Mouse (Mus musculus) megakaryocyte-erythroid progenitor cell, adult 5-6 weeks (primary cell): ENCODE measurements around the gene Cdyl2. TPM values are rescaled to one million over a fixed set of nuclear protein-coding genes. Genes with fewer than 3 reads are reported as not detected.

Experiments used
- ATAC-seq: replicated peaks from 2 replicates; pipeline ENCODE4 v1.8.0; 2016; ENCODE audit warnings: mild to moderate bottlenecking, inconsistent platforms; ENCODE audit not compliant: severe bottlenecking, poor library complexity, low FRiP score, low TSS enrichment
- total RNA-seq, 2 experiments: library from RNA; stranded (forward) in 1 of 2; stranded (reverse) in 1 of 2; fragments of 200-1000, 215-1000 nt in 1 of 2; fragments of >200 nt in 1 of 2; fragmentation: Nextera tagmentation in 1 of 2; gene quantifications; 2 replicates each; pipeline ENCODE4 v1.2.3; 2014 to 2017

Gene Cdyl2
- total RNA-seq, 2 experiments from 2014 or later, result 2.4 to 3.6 TPM

DNA sequence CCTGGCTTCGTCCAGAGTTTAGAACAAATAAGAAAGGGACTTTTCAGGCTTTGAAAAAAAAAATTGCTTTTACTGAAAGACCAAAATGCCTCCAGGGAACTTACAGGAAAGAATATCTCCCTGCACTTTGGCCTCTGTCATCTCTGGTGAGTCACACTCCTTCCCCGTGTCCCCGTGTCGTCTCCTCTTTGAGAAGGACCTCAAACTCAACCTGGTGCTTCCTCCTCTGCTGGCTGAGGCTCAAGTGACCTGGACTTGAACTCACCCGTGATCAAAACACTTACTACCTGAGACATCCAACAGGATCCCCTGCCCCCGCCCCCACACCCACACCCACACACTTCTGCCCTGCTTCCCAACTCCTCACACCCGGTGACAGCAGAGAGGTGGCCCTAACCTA, 103.8 kb downstream of the Cdyl2 start:
- ATAC-seq, result no peak

DNA sequence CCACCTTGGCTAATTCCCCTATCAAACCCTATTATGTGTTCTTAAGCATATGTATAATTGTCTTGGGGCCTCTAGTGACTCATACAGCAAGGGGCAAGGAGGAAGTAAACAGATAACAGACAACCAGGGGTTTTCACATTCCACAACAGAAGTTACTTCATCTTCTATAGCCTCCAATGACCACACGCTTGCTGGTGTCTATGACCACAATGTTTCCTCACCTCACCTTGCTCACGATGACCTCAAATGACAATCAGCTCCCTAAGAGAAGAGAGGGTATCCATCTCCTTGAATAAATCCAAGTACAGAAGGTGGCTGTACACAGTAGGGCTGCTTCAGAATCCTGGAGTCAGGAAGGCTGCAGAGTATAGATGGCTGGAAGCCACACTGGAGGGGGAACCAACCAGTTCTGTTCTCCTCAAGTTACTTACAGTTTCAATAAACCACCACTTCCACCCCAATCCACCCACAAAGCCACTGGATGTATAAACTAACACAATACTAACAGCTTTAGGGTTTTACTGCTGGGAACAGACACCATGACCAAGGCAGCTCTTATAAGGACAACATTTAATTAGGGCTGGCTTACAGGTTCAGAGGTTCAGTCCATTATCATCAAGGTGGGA, 104.8 kb downstream of the Cdyl2 start:
- no peak for ATAC-seq

DNA sequence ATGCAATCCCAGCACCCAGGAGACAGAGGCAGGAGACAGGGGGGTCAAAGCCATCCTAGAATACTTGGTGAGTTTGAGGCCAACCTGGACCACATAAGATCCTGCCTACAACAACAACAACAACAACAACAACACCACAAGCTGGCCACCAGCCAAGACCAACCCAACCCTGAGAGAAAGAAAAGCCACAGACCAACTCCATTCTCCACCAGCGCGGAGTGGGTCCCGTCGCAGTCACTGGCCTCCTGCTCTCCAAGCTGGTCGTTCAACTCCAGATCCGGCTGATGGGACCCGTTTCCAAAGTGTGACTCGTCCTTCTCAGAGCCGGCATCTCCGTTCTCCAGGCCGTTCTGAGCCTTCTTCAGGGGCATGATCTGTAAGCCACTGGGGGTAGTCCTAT, 109.2 kb downstream of the Cdyl2 start:
- ATAC-seq, result no peak

DNA sequence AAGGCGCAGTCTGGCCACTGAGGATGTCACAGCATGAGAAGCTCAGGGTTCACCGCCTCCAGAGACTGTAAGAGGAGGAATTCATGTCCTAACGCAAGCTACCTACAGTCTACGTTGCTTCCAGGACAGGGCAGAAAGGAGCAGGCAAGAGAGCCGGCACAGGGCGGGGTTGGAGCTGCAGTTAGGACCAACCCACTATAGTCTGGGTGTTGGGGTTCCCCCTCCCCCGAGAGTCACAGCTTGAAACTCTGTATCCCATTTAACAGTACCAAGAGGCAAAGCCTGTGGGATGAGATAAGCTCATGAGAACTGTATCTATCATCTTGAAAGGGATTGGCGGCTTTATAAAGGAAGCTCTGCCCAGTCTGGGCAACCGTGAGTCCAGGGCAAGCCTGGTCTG, 110.5 kb downstream of the Cdyl2 start:
- ATAC-seq, result peak; percentile 82

DNA sequence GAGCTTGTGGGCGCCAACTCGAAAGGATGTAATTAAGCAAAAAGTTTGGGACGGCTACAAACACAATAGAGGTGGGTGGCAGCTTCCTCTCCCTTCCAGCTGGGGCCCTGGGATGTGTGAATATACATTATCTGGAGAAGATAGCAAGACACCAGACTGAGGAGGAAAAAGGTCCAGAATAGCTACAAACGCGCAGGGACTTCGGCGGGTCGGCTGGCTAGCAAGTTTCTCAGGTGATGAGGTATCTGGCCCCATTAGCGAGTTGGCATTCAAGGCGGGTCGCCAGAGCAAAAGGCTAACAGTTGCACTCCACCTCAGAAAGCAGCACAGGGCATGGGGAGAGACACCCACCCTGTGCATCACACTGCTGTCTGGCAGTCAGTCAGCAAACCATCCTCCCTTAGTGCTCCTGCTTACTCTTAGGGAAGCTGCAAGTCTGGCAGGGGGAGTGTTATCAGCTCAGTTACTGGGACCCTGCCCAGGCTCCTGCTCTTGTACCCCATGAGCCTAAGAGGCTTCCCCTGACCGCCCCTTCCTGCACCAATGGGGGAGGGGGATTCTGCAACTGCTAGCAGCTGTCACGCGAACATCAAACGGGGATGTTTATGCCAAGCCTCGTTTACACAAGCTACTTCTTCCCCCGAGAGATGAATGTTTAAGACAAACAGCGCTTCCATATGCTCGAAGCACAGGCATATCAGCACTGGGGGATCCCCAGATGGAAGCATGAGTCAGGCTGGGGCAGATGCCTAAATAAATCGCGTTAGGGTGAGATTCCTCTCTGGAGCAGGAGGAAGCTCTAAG, 111.4 kb downstream of the Cdyl2 start:
- ATAC-seq, result no peak

DNA sequence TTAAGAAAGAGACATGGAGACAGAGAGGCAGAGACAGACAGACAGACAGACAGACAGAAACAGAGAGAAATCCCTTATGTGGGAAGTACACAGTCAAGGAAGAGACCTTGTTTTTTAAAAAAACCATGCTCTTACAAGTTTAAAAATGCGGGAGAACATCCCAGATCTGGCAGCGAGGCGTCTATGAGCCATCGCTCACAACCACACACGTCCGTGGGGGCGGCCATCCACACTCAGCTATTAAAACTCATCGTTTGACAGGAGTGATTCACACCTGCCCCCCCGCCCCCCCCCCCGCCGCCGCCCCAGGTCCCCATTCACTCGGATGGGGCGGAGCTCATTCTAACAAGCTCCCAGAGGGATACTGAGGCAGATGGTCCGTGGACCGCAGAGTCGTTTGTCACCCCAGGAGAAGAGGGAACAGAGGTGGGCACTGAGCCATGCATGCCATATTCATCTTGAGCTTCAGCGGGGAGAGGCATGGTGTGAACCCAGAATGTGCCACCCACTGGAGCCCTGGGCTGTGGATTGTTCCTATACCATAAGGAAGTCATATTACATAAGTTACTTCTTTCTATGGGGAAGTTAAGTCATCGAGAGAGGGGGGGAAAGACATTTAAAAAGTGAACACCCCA, 113.0 kb downstream of the Cdyl2 start:
- ATAC-seq, result no peak

DNA sequence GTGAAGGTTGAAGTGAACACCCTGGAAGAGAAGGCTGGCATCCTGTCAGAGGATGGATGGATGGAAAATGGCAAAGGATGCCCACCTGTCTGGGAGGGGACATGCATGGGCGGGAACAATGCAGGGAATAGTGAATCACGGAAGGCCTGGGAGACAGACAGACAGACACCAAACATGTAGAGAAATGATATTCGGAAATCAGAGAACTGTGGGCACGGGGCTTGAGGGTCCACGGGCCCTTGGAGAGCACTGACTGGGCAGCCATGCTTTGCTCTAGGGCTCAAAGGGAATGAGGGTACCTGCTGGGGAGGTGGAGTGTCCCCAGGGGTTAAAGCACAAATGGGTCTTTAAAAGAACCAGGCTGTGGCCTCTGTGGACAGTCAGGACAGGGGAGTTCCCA, 113.6 kb downstream of the Cdyl2 start:
- ATAC-seq, result no peak

DNA sequence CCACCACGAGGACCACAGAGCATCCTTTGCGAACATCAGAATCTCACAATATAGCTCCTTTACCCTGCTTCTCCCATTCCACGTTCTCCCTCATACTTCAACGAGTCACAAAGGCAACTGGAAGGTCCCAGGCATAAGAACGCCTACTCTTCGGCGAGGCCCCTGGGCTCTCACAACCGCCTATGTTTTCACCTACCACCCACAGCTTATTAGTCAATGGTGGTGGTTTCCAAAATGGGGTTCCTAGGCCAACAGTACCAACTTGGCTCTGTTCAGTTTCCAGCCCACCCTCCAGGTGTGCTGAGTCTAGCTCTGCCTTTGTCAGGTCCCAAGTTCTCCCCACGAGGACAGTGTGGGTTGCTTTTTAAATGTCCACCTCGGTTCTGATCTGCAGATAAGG, 114.0 kb downstream of the Cdyl2 start:
- ATAC-seq, result no peak

DNA sequence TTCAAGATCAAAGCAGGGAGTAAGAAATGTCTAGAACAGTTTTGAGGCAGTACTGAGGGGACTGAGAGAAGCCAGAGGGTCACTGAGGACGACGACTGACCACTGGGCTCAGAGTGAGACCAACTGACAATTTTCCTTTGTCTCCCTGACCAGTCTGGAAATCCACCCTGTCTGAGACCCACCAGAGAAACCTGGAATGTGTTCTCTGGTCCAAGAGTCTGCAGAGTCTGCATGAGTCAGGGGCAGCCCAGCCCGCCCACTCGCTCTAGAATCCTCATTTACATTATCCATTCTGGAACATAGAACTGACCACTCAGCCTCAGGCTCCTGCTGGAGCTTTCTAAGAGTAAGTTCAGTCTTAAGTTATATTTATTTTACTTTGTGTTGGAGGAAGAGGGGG, 114.9 kb downstream of the Cdyl2 start:
- ATAC-seq, result no peak

DNA sequence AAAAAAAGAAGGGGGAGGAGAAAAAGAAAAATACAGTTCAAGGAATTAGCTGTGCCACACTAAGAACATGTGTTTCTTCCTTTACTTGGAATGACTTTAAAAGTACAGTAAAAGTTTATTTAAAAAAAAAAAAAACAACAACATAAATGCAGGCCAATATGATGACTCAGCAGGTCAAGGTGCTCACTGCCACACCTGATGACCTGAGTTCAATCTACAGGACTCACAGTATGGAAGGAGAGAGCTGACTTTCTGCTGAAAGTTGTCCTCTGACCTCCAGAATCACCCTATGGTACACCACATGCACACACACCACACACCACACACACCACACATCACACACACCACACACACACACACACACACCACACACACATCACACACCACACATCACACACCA, 116.4 kb downstream of the Cdyl2 start:
- ATAC-seq, result no peak

DNA sequence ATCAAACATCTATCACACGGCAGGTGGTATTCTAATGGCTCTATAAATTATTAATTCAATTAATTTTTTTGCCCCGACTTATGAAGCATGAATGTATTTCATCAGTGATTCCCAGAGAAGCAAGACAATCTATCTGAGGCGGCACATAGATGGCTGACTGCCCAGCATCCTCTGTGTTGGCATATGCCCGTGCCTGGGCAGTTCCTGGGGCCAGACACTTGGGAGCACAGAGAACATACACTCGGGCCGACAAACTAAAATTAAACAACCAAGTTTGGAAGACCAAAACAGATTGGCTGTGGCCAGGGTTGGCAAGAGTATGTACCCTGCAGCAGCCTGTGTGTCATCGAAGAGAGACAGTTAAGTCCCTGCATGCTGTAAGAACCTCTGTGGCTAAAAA, 117.9 kb downstream of the Cdyl2 start:
- ATAC-seq, result no peak

DNA sequence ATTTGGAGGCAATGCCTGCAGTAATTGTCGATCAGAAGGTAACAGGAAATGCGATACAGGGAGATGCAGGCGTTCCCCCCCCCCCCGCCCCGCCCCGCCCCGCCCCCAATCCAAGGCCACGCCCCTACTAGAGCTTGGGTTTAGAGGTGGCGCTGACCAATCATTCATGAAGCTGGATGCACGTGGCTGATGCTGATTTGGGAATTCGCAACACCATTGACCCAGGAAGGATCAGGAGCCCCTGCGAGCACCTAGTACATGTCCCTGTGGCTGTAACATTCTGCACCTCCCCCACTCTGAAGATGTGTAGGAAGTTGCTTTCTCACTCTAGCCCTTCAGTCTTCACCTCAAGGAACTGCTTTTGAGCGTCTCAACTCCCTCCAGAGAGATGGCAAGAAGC, 126.6 kb downstream of the Cdyl2 start:
- no peak for ATAC-seq

DNA sequence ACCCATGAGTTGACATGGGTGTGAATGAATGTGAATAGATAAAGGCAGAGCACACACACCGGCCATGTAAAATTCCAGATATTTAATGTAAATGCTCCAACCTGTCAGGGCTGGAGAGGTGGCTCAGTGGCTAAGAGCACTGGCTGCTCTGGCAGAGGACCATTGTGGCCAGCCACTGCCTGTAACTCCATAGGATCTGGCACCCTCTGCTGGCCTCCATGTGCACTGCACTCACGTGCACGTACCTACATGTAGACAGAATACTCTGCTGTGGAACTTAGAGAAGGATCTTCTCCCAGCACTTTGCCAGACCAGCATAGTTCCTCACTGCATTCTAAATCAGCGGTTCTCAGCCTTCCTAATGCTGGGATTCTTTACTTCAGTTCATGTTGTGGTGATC, 130.0 kb downstream of the Cdyl2 start:
- no peak for ATAC-seq

DNA sequence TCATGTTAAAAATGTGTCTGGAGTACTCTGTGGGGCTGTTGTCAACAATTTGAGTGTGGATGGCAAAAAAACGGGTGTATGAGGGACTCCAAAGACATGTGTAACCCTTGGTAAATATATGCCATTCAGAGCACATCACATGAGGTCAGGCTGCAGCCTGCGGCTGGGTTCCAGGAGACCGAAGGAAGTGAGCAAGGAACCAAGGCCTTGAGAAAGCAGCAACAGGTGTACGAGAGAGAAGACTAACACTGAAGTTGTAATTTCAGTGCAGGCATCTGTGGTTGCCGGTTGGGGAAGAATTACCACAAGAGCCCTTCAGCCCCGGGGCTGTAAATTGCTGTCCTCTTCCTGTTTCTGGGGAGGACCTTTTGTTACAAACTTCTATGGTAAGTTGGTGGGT, 133.1 kb downstream of the Cdyl2 start:
- ATAC-seq, result no peak

DNA sequence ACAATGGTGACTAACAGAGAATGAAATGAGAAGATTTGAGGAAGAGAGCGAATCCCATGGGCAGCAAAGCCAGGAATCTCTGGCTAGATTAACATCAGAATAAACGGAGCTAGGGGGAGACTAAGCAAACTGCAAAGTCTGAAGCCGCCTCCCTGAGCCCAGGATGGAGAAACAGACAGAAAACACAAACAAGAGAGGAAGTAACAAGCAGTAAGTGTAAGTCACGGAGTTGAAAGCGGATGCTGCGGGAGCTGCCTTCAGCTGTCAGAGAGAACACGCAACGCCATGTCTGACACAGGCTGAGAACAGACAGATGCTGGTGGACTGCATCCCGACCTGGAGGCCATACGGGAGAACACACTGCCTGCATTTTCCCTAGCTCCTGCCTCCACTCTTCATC, 141.6 kb downstream of the Cdyl2 start:
- ATAC-seq, result no peak

DNA sequence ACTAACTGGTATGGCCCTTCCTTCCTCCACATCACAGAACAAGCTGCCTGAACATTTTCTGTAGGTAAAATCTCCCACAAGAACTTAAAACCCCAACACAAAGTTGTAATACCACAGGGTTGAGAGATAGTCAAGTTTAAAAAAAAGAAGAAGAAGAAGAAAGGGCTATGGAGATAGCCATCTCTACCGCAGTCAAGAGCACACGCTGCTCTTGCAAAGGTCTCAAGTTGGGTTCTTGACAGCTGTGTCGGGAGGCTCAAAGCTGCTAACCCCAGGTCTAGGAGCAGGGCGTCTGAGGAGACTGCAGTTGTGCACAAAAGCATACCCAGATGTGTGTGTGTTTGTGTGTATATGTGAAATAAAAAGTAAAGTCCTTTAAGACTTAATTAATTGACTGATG, 142.2 kb downstream of the Cdyl2 start:
- ATAC-seq, result no peak

DNA sequence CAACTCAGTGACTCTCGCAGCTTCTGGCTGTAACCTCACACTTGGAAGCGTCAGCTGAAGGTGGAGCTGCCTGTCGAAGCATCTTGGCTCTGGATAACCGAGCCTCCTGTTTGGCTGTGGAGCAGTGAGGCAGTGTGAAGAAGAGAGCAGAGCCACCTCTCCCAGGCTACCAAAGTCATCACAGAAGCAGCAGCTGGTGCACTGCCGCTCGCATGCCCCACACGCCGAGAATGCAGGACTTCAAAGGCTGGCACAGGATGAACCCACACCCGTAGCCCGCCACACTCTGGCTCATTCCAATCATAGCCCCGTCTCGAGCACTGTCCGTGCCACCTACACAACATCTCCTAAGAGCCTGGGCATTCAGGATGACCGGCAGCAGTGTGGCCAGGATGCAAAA, 142.7 kb downstream of the Cdyl2 start:
- no peak for ATAC-seq

DNA sequence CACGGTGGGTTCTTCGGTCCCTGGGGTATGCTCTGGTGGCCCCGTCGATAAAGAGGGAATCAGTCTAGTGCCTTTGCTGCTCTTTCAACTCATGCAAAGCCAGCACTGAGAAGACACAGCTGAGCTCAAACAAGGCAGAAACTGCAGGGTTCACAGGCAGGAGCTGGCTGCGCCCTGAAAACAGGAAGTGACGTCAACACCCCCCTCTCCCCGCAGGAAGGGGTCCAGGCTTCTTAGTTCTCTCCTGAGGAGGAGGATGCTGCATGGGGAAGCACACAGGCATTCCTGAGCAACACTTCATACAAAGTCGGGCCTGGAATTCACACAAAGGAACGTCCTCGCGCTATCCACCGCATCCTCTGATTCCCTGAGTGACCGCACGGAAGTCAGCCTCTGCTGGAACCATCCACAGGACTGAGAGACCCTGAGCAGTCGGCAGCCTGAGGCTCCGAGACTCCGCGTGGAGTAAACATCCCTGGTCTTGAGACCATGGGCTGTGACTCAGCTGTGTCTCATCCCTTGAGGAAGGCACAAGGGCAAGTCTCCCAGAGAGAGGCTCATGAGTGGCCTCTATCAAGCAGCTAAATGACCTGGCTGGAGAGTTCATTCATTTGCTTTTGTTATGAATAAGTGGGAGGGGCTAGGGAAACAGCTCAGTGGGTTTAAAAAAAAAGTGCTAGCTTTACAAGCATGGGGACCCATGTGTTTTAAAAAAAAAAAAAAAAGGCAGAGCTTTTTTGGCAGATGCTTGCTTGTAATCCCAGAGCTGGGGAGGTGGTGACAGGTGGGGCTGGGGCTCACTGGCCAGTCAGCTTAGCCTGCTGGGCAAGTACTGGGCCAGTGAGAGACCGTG, 144.9 kb downstream of the Cdyl2 start:
- ATAC-seq, result no peak

DNA sequence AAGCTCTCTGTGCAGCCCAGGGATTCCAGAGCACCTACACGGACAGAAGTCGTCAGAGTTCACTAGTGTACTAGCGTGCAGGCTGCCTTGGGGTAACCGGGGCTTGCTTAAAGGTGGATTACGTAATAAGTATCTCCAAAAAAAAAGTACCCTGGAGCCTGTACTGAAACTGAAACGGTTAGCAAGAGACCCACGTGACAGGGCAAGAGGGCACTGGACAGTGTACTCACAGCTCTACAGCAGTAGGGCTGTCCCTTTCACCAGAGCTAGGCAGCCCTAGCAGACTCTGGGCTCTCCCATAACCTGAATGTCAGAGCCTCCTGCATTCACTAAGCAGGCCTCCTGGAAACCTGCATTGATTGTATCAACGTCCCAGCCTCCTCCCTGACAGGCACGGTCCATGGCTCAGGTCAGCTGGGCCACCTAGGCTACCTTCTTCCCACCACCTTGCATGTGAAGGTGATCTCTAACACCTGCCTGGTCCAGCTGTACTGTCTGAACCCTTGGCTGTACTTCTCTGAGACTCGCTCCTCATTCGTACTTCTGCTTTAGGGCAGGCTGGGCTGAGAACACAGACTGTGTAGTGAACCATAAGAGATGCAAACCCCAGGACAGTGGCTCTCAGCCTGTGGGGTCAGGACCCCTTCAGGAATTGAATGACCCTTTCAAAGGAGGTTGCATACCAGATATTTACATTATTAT, 151.3 kb downstream of the Cdyl2 start:
- no peak for ATAC-seq
